Mouse (Mus musculus): ENCODE results near the gene Gm20388. TPM values are rescaled to one million over a fixed set of nuclear protein-coding genes. Genes with fewer than 3 reads are reported as not detected.

Gm20388 gene
- polyA plus RNA-seq, 1 experiment = 28.1 TPM

- no peak overlapping the region for H3K4me3 ChIP-seq (ENCODE audit: low read depth, low read length)
- no peaks in the 10 kb centered on the region for H3K27me3 ChIP-seq (ENCODE audit: control insufficient read depth, insufficient read depth, low read length, poor library complexity, severe bottlenecking)
- no peaks in the 10 kb centered on the region for H3K9me3 ChIP-seq (replicated peaks; ENCODE audit: control insufficient read depth, insufficient read depth, low read length, poor library complexity, severe bottlenecking)
- TF ChIP-seq POLR2A (IDR thresholded peaks at IDR 0.05; ENCODE audit: insufficient read depth, low read length) = no peak
- TF ChIP-seq CTCF (IDR thresholded peaks at IDR 0.05; ENCODE audit: low read depth, low read length) = no peak
- no peak for TF ChIP-seq EP300 (IDR thresholded peaks at IDR 0.05; ENCODE audit: insufficient read depth, low read depth, low read length)
- no peak overlapping the region for H3K27ac ChIP-seq (ENCODE audit: insufficient read depth, low read length)
- no peak overlapping the region for H3K9ac ChIP-seq (ENCODE audit: low read depth, poor library complexity, severe bottlenecking)
- H3K4me1 ChIP-seq (ENCODE audit: control insufficient read depth, insufficient read depth, low read length) = no peaks in the 10 kb centered on the region
- no peaks in the 10 kb centered on the region for H3K36me3 ChIP-seq (ENCODE audit: control insufficient read depth, insufficient read depth, low read length, poor library complexity, severe bottlenecking)
Measured at GRCm38 (mm10) chr8:123649483-123649882, 3738.8 kb downstream of the Gm20388 start.

DNA sequence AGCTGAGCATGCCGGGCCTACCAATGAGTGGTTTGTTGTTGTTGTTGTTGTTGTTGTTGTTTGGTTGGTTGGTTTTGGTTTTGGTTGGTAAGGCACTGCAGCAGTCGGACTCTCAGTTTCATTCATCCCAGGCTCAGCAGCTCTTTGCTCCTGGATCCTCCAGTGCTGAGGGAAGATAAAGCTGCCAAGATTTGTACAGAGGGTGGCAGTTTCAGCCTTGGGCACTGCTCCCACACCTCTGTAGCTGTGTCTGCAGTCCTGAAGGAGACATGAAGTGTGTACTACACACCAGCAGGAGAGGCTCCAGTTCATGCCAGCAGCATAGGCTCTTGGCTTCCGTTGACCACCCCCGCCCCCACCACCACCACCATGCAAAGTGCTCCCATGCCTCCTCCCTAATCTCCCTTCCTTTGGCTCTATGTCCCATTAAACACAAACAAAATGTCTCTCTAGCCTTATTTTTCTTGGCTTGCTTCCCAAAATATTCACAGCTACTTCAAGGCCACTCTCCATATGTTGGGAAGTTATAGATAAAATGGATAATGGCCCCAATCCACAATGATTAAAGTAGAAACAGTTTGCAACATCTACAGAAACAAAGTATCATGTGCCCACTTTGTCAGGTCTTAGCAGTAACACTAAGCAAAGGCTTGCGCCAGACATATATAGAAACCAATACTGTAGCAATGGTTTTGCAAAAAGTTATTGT, 3740.9 kb downstream of the Gm20388 start:
- no peaks in the 10 kb centered on the region for H3K9me3 ChIP-seq (replicated peaks; ENCODE audit: control insufficient read depth, insufficient read depth, low read length, poor library complexity, severe bottlenecking)
- H3K9ac ChIP-seq (ENCODE audit: low read depth, poor library complexity, severe bottlenecking) = no peak overlapping the region
- TF ChIP-seq POLR2A (IDR thresholded peaks at IDR 0.05; ENCODE audit: insufficient read depth, low read length) (no peak), CTCF (IDR thresholded peaks at IDR 0.05; ENCODE audit: low read depth, low read length) (no peak), EP300 (IDR thresholded peaks at IDR 0.05; ENCODE audit: insufficient read depth, low read depth, low read length) (no peak)
- no peak overlapping the region for H3K4me3 ChIP-seq (ENCODE audit: low read depth, low read length)
- H3K4me1 ChIP-seq (ENCODE audit: control insufficient read depth, insufficient read depth, low read length) = peaks cover 2% of the 10 kb centered on the region
- no peaks in the 10 kb centered on the region for H3K27me3 ChIP-seq (ENCODE audit: control insufficient read depth, insufficient read depth, low read length, poor library complexity, severe bottlenecking)
- H3K27ac ChIP-seq (ENCODE audit: insufficient read depth, low read length) = no peak overlapping the region
- no peaks in the 10 kb centered on the region for H3K36me3 ChIP-seq (ENCODE audit: control insufficient read depth, insufficient read depth, low read length, poor library complexity, severe bottlenecking)

DNA sequence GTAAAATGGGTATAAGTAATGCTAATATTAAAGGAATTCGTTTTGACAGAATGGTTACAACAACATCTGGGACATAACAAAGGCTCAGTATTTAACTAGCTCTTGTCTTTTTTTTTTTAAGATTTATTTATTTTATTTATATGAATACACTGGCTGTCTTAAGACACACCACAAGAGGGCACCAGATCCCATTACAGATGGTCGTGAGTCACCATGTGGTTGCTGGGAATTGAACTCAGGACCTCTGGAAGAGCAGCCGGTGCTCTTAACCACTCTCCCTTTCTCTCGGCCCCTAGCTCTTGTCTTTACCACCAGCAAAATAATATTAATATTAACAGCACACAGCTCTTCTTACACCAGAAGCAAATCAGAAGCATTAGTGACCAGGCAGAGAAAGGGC, 3742.0 kb downstream of the Gm20388 start:
- H3K4me3 ChIP-seq (ENCODE audit: low read depth, low read length) = no peak overlapping the region
- H3K4me1 ChIP-seq (ENCODE audit: control insufficient read depth, insufficient read depth, low read length) = peaks cover 2% of the 10 kb centered on the region
- no peaks in the 10 kb centered on the region for H3K27me3 ChIP-seq (ENCODE audit: control insufficient read depth, insufficient read depth, low read length, poor library complexity, severe bottlenecking)
- peaks cover 3% of the 10 kb centered on the region; the same call in 1 of the 2 replicates for H3K36me3 ChIP-seq (ENCODE audit: control insufficient read depth, insufficient read depth, low read length, poor library complexity, severe bottlenecking)
- no peak overlapping the region for H3K27ac ChIP-seq (ENCODE audit: insufficient read depth, low read length)
- H3K9ac ChIP-seq (ENCODE audit: low read depth, poor library complexity, severe bottlenecking) = no peak overlapping the region
- no peaks in the 10 kb centered on the region for H3K9me3 ChIP-seq (replicated peaks; ENCODE audit: control insufficient read depth, insufficient read depth, low read length, poor library complexity, severe bottlenecking)
- TF ChIP-seq EP300 (IDR thresholded peaks at IDR 0.05; ENCODE audit: insufficient read depth, low read depth, low read length) = no peak
- no peak for TF ChIP-seq POLR2A (IDR thresholded peaks at IDR 0.05; ENCODE audit: insufficient read depth, low read length)
- TF ChIP-seq CTCF (IDR thresholded peaks at IDR 0.05; ENCODE audit: low read depth, low read length) = peak; percentile 16

GRCm38 (mm10) chr8:123653308-123653993, 3742.8 kb downstream of the Gm20388 start, which contains the start of gene Rhou:
Gene Rhou, plus strand, starts transcription at chr8:123653929.
- no peak for TF ChIP-seq EP300 (IDR thresholded peaks at IDR 0.05; ENCODE audit: insufficient read depth, low read depth, low read length)
- peak; percentile 52 for TF ChIP-seq CTCF (IDR thresholded peaks at IDR 0.05; ENCODE audit: low read depth, low read length)
- peak; percentile 24 for TF ChIP-seq POLR2A (IDR thresholded peaks at IDR 0.05; ENCODE audit: insufficient read depth, low read length)
- H3K36me3 ChIP-seq (ENCODE audit: control insufficient read depth, insufficient read depth, low read length, poor library complexity, severe bottlenecking) = peaks cover 3% of the 10 kb centered on the region; the same call in 1 of the 2 replicates

DNA sequence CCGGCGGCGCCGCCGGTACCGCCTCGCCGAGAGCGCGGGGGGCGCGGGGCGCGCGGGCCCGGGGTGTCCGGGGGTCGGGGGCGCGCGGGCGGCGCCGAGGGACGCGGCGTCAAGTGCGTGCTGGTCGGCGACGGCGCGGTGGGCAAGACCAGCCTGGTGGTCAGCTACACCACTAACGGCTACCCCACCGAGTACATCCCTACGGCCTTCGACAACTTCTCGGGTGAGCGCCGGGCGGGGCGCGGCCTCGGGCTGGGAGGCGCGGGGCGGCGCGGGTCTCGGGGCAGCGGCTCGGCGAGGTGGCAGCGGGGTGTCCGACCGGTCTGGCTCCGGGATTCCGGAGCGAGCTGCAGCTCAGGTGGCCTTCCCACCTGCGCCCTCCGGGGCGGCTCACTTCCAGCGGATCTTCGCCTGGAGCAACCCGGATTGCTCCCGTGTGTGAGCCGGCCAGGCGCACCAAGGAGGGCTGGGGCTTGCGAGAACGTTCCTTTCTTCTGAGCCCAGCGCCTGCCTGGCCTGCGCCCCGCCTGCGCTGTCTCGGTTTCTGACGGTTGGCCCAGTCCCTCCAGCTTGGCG, 3743.4 kb downstream of the Gm20388 start:
- Histone ChIP-seq H3K27ac (ENCODE audit: insufficient read depth, low read length) (no peak overlapping the region), H3K27me3 (ENCODE audit: control insufficient read depth, insufficient read depth, low read length, poor library complexity, severe bottlenecking) (no peaks in the 10 kb centered on the region), H3K36me3 (ENCODE audit: control insufficient read depth, insufficient read depth, low read length, poor library complexity, severe bottlenecking) (peaks cover 3% of the 10 kb centered on the region; the same call in 1 of the 2 replicates), H3K4me3 (ENCODE audit: low read depth, low read length) (peak overlapping the region; percentile 81), H3K9me3 (replicated peaks; ENCODE audit: control insufficient read depth, insufficient read depth, low read length, poor library complexity, severe bottlenecking) (no peaks in the 10 kb centered on the region), H3K4me1 (ENCODE audit: control insufficient read depth, insufficient read depth, low read length) (peaks cover 2% of the 10 kb centered on the region), H3K9ac (ENCODE audit: low read depth, poor library complexity, severe bottlenecking) (peak overlapping the region; percentile 92)
- no peak for TF ChIP-seq CTCF (IDR thresholded peaks at IDR 0.05; ENCODE audit: low read depth, low read length)
- no peak for TF ChIP-seq POLR2A (IDR thresholded peaks at IDR 0.05; ENCODE audit: insufficient read depth, low read length)
- no peak for TF ChIP-seq EP300 (IDR thresholded peaks at IDR 0.05; ENCODE audit: insufficient read depth, low read depth, low read length)

More at GRCm38 (mm10) chr8:123653308-123653993, 3742.8 kb downstream of the Gm20388 start, which contains the start of gene Rhou:
- H3K27ac ChIP-seq (ENCODE audit: insufficient read depth, low read length) = no peak within 1 kb of the TSS
- no peaks in the 10 kb centered on the region for H3K27me3 ChIP-seq (ENCODE audit: control insufficient read depth, insufficient read depth, low read length, poor library complexity, severe bottlenecking)
- peaks cover 2% of the 10 kb centered on the region for H3K4me1 ChIP-seq (ENCODE audit: control insufficient read depth, insufficient read depth, low read length)
- no peaks in the 10 kb centered on the region for H3K9me3 ChIP-seq (replicated peaks; ENCODE audit: control insufficient read depth, insufficient read depth, low read length, poor library complexity, severe bottlenecking)
- H3K4me3 ChIP-seq (ENCODE audit: low read depth, low read length) = peak within 1 kb of the TSS; percentile 81
- peak within 1 kb of the TSS; percentile 92 for H3K9ac ChIP-seq (ENCODE audit: low read depth, poor library complexity, severe bottlenecking)

Measured in ES-Bruce4 (cell line).